Mouse (Mus musculus): ENCODE measurements around the gene Pdcd1lg2.

DNA sequence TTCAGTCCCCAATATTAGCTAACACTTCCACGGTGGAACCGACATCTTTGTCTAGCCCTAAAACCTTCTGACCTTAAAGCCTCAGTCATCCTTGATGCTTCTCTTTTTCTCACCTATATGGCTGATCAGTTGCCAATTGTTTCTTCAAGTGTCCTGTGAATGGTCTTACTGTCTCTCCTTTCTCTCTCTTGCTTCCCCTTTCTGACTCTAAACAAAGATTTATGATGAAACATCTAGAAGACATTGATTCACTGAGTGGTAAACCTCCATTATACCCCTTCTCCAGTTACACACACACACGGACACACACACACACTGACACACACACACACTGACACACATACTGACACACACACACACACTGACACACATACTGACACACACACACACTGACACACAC, 3.8 kb downstream of the Pdcd1lg2 start:
- TF ChIP-seq EP300 (optimal IDR thresholded peaks at IDR 0.05) (no peak), CTCF (IDR thresholded peaks at IDR 0.05; ENCODE audit: low read depth) (no peak)

Measured in stomach, postnatal 0 days (tissue).